Mouse (Mus musculus) thymus, adult 2 months (tissue): ENCODE data around the gene Wee1. TPM values are rescaled to one million over a fixed set of nuclear protein-coding genes. Genes with fewer than 3 reads are reported as not detected.

Experiments
- DNase-seq: peaks from one replicate; pipeline ENCODE4 v3.0.0; 2021
- H3K27ac ChIP-seq: fragments of 200-500 bp; 2 replicates; pipeline ENCODE4 v1.5.1; 2012; ENCODE audit warnings: low read length, control low read depth; ENCODE audit not compliant: control insufficient read depth, insufficient read depth
- H3K27me3 ChIP-seq: fragments of 200-500 bp; 2 replicates; pipeline ENCODE4 v1.6.1; 2012; ENCODE audit warnings: mild to moderate bottlenecking, low read length, moderate library complexity, mixed read lengths; ENCODE audit not compliant: control insufficient read depth, insufficient read depth
- H3K36me3 ChIP-seq: fragments of 200-500 bp; 2 replicates; pipeline ENCODE4 v1.6.1; 2012; ENCODE audit warnings: mild to moderate bottlenecking, low read length, moderate library complexity; ENCODE audit not compliant: control insufficient read depth, insufficient read depth
- H3K4me1 ChIP-seq: fragments of 200-500 bp; replicated peaks from 2 replicates; pipeline ENCODE4 v1.6.1; 2012; ENCODE audit warnings: low read length; ENCODE audit not compliant: control insufficient read depth, insufficient read depth
- H3K4me3 ChIP-seq: fragments of 200-500 bp; 2 replicates; pipeline ENCODE4 v1.5.1; 2012; ENCODE audit warnings: mild to moderate bottlenecking, low read length, control low read depth, moderate library complexity; ENCODE audit not compliant: control insufficient read depth, insufficient read depth
- CTCF ChIP-seq: fragments of 200-500 bp; IDR thresholded peaks from 2 replicates; pipeline ENCODE4 v1.5.1; 2012; ENCODE audit warnings: mild to moderate bottlenecking, control low read depth, low read length, moderate library complexity, borderline replicate concordance; ENCODE audit not compliant: control insufficient read depth, poor library complexity, insufficient read depth; ENCODE audit errors: extremely low read depth
- POLR2A ChIP-seq: fragments of 200-500 bp; IDR thresholded peaks from 2 replicates; pipeline ENCODE4 v1.6.1; 2012; ENCODE audit warnings: mild to moderate bottlenecking, low read length, control low read depth, moderate library complexity; ENCODE audit not compliant: control insufficient read depth, poor library complexity, insufficient read depth; ENCODE audit errors: extremely low read depth
- WGBS: fragments of 180-500 bp; shearing (Covaris S2); methylation state at CpG from one replicate; pipeline ENCODE4 v1.1.7; 2018; 5-methylcytosine and 5-hydroxymethylcytosine counted together
- polyA plus RNA-seq: library from polyadenylated mRNA; depleted of rRNA; stranded (reverse); fragments of >200 nt; gene quantifications from 2 replicates; pipeline ENCODE4 v1.2.3, GENCODE M21; 2012; rRNA removed

Wee1 gene
- 13.0 and 32.6 TPM in 2 replicates for polyA plus RNA-seq

GRCm38 (mm10) chr7:110121516-110122288 lies at the start of gene Wee1:
Gene Wee1, plus strand, starts transcription at chr7:110122046.
- Histone ChIP-seq H3K27me3 (no peaks in the 10 kb centered on the region), H3K4me3 (peak within 1 kb of the TSS; percentile 74), H3K36me3 (no peaks in the 10 kb centered on the region), H3K27ac (no peak within 1 kb of the TSS), H3K4me1 (peaks cover 8% of the 10 kb centered on the region)
- DNase-seq, result peak; percentile 97
- TF ChIP-seq POLR2A, result 0 out of 2 replicates have a peak, but pooled peaks have one; percentile 42
- TF ChIP-seq CTCF, result no peak; the same call in 1 of the 2 replicates
- WGBS, result under 1% methylated on average over 81 of the region's 81 CpGs

GRCm38 (mm10) chr7:110078168-110078567 lies 43.7 kb upstream of the Wee1 start:
- WGBS, result 68% methylated on average over 5 of the region's 5 CpGs
- Histone ChIP-seq H3K4me1 (no peaks in the 10 kb centered on the region), H3K27ac (no peak overlapping the region), H3K4me3 (no peak overlapping the region), H3K27me3 (no peaks in the 10 kb centered on the region), H3K36me3 (peaks cover 87% of the 10 kb centered on the region)
- DNase-seq, result no peak
- no peak for TF ChIP-seq CTCF
- TF ChIP-seq POLR2A, result no peak

- H3K27me3 ChIP-seq, result no peaks in the 10 kb centered on the region
- DNase-seq, result peak; percentile 61
Observed at GRCm38 (mm10) chr7:110083386-110084165, 38.3 kb upstream of the Wee1 start.

GRCm38 (mm10) chr7:110085217-110085616 lies 36.6 kb upstream of the Wee1 start:
- DNase-seq, result no peak
- TF ChIP-seq CTCF (no peak), POLR2A (no peak)
- H3K4me3 ChIP-seq, result no peak overlapping the region
- no peak overlapping the region for H3K27ac ChIP-seq
- H3K36me3 ChIP-seq, result peaks cover 84% of the 10 kb centered on the region
- H3K4me1 ChIP-seq, result no peaks in the 10 kb centered on the region
- H3K27me3 ChIP-seq, result no peaks in the 10 kb centered on the region

More at GRCm38 (mm10) chr7:110083386-110084165, 38.3 kb upstream of the Wee1 start:
- Histone ChIP-seq H3K4me3 (no peak overlapping the region), H3K27ac (no peak overlapping the region), H3K36me3 (peaks cover 89% of the 10 kb centered on the region), H3K4me1 (no peaks in the 10 kb centered on the region)
- 82% methylated on average over 13 of the region's 13 CpGs for WGBS
- no peak for TF ChIP-seq CTCF
- no peak for TF ChIP-seq POLR2A

- Histone ChIP-seq H3K4me1 (no peaks in the 10 kb centered on the region), H3K27ac (no peak overlapping the region), H3K36me3 (peaks cover 87% of the 10 kb centered on the region), H3K4me3 (no peak overlapping the region), H3K27me3 (no peaks in the 10 kb centered on the region)
- TF ChIP-seq CTCF (no peak), POLR2A (no peak)
- DNase-seq, result no peak
- WGBS, result 88% methylated on average over 4 of the region's 4 CpGs
Observed at GRCm38 (mm10) chr7:110087914-110088313, 33.9 kb upstream of the Wee1 start.

GRCm38 (mm10) chr7:110091670-110092069 lies 30.2 kb upstream of the Wee1 start:
- Histone ChIP-seq H3K4me3 (no peak overlapping the region), H3K27me3 (no peaks in the 10 kb centered on the region), H3K4me1 (no peaks in the 10 kb centered on the region), H3K27ac (no peak overlapping the region), H3K36me3 (peaks cover 88% of the 10 kb centered on the region)
- TF ChIP-seq POLR2A, result no peak
- no peak for TF ChIP-seq CTCF
- DNase-seq, result no peak
- 97% methylated on average over 7 of the region's 7 CpGs for WGBS
